Mouse (Mus musculus) kidney, postnatal 0 days (tissue): ENCODE data around the gene Zfp574. TPM values are rescaled to one million over a fixed set of nuclear protein-coding genes. Genes with fewer than 3 reads are reported as not detected.

ENCODE experiments used
- ATAC-seq: fragments of 200-750 bp; cut with Nextera tagmentation; replicated peaks from 2 replicates; pipeline ENCODE4 v1.8.0; 2017; ENCODE audit warnings: low read depth, moderate number of reproducible peaks, moderate TSS enrichment, moderate library complexity; ENCODE audit not compliant: low FRiP score
- DNase-seq: peaks from one replicate; pipeline ENCODE4 v3.0.0-alpha.2; 2016; ENCODE audit warnings: low spot score
- H3K27ac ChIP-seq: fragments of 300-500 bp; sonication (generic); 2 replicates; pipeline ENCODE4 v1.5.1; 2014; ENCODE audit warnings: mild to moderate bottlenecking
- H3K27me3 ChIP-seq: fragments of 300-500 bp; sonication (generic); 2 replicates; pipeline ENCODE4 v1.6.1; 2014; ENCODE audit warnings: low read length, mixed read lengths; ENCODE audit not compliant: insufficient read depth
- H3K36me3 ChIP-seq: fragments of 300-500 bp; sonication (generic); 2 replicates; pipeline ENCODE4 v1.6.1; 2014; ENCODE audit warnings: low read length, mixed read lengths; ENCODE audit not compliant: insufficient read depth
- H3K4me1 ChIP-seq: fragments of 300-500 bp; sonication (generic); replicated peaks from 2 replicates; pipeline ENCODE4 v1.6.1; 2014; ENCODE audit warnings: antibody characterized with exemption, low read length, mixed read lengths; ENCODE audit not compliant: insufficient read depth
- H3K4me2 ChIP-seq: fragments of 300-500 bp; sonication (generic); 2 replicates; pipeline ENCODE4 v1.6.1; 2014; ENCODE audit warnings: mild to moderate bottlenecking, low read length, moderate library complexity, mixed read lengths
- H3K4me3 ChIP-seq: fragments of 300-500 bp; sonication (generic); replicated peaks from 2 replicates; pipeline ENCODE4 v1.5.1; 2014; ENCODE audit warnings: low read depth, low read length
- H3K9ac ChIP-seq: fragments of 300-500 bp; sonication (generic); 2 replicates; pipeline ENCODE4 v1.6.1; 2014; ENCODE audit warnings: low read depth, low read length
- H3K9me3 ChIP-seq: fragments of 300-500 bp; sonication (generic); replicated peaks from 2 replicates; pipeline ENCODE4 v1.6.1; 2016; ENCODE audit warnings: low read length, inconsistent platforms, mixed read lengths
- CTCF ChIP-seq: IDR thresholded peaks from 2 replicates; pipeline ENCODE4 v1.5.1; 2016; ENCODE audit warnings: antibody characterized with exemption, low read depth, mild to moderate bottlenecking, moderate library complexity
- whole genome bisulfite sequencing: fragments of 180-500 bp; shearing (Covaris S2); extraction: QIAGEN DNeasy Blood & Tissue Kit; methylation state at CpG from one replicate; pipeline ENCODE4 v1.1.7; 2014; 5-methylcytosine and 5-hydroxymethylcytosine counted together
- microRNA-seq: library from miRNA; unstranded; fragments of <30 nt; microRNA quantifications from one replicate; pipeline ENCODE4, GENCODE M21; 2016
- polyA plus RNA-seq: library from polyadenylated mRNA; unstranded; fragments of >200 nt; fragmentation: Nextera tagmentation; extraction: Ambion mirVana; gene quantifications from 2 replicates; pipeline ENCODE4 v1.2.1, GENCODE M21; 2015

Zfp574 gene
- polyA plus RNA-seq, 1 experiment from 2014 or later = 23.5 TPM

- peaks cover 22% of the 10 kb centered on the region for H3K27me3 ChIP-seq
- WGBS = 89% methylated on average over 11 of the region's 11 CpGs
- no peak overlapping the region for H3K27ac ChIP-seq
- no peak for ATAC-seq
- H3K4me2 ChIP-seq = no peak overlapping the region
- DNase-seq = no peak
- peaks cover 4% of the 10 kb centered on the region; the same call in 1 of the 2 replicates for H3K4me1 ChIP-seq
- H3K36me3 ChIP-seq = no peaks in the 10 kb centered on the region
- no peak overlapping the region for H3K4me3 ChIP-seq
- no peak for TF ChIP-seq CTCF
- no peak overlapping the region for H3K9ac ChIP-seq
- H3K9me3 ChIP-seq = no peaks in the 10 kb centered on the region
Observed at GRCm38 (mm10) chr7:25131247-25131646, 58.9 kb downstream of the Zfp574 start.

GRCm38 (mm10) chr7:25132318-25132960 is 60.1 kb downstream of the Zfp574 start:
- Histone ChIP-seq H3K27me3 (peaks cover 22% of the 10 kb centered on the region), H3K4me3 (no peak overlapping the region), H3K36me3 (no peaks in the 10 kb centered on the region), H3K27ac (no peak overlapping the region), H3K9ac (no peak overlapping the region), H3K4me2 (no peak overlapping the region), H3K4me1 (peaks cover 4% of the 10 kb centered on the region; the same call in 1 of the 2 replicates), H3K9me3 (no peaks in the 10 kb centered on the region)
- DNase-seq (no peak), ATAC-seq (no peak)
- WGBS = 5% methylated on average over 25 of the region's 25 CpGs
- TF ChIP-seq CTCF = no peak

Small RNAs within 50 kb of the gene (microRNA-seq; reads per million reads assigned to microRNA genes)
- gene Mir6537 = not detected

Other genes with a start within 250 kb of the Zfp574 start
- gene Gm9844, start 210.4 kb upstream of the Zfp574 start, polyA plus RNA-seq = 16.5 and 18.6 TPM in 2 replicates
- gene Lypd4, start 202.6 kb upstream of the Zfp574 start, polyA plus RNA-seq = not detected in 2 replicates
- gene Dmrtc2, start 202.5 kb upstream of the Zfp574 start, polyA plus RNA-seq = 0.12 and 0.19 TPM in 2 replicates
- 2,933 and 3,330 TPM in 2 replicates for gene Rps19, start 188.2 kb upstream of the Zfp574 start, polyA plus RNA-seq
- 1.7 and 2.7 TPM in 2 replicates for gene Cd79a, start 175.2 kb upstream of the Zfp574 start, polyA plus RNA-seq
- 63.6 and 66.1 TPM in 2 replicates for gene Arhgef1, start 169.7 kb upstream of the Zfp574 start, polyA plus RNA-seq
- not detected in 2 replicates for gene Gm4881, start 128.1 kb upstream of the Zfp574 start, polyA plus RNA-seq
- 292 and 315 TPM in 2 replicates for gene Rabac1, start 99.8 kb upstream of the Zfp574 start, polyA plus RNA-seq
- gene Atp1a3, start 66.6 kb upstream of the Zfp574 start, polyA plus RNA-seq = 0.32 and 0.36 TPM in 2 replicates
- gene Grik5, start 221 bp upstream of the Zfp574 start, polyA plus RNA-seq = 3.4 and 3.5 TPM in 2 replicates
- gene Pou2f2, start 107.2 kb downstream of the Zfp574 start, polyA plus RNA-seq = 0.45 and 0.59 TPM in 2 replicates
- gene Dedd2, start 148.0 kb downstream of the Zfp574 start, polyA plus RNA-seq = 13.9 and 15.6 TPM in 2 replicates
- gene Zfp526, start 148.9 kb downstream of the Zfp574 start, polyA plus RNA-seq = 1.9 and 2.1 TPM in 2 replicates
- 7.8 and 9.8 TPM in 2 replicates for gene Gsk3a, start 165.3 kb downstream of the Zfp574 start, polyA plus RNA-seq
- 12.7 and 18.6 TPM in 2 replicates for gene Erf, start 178.2 kb downstream of the Zfp574 start, polyA plus RNA-seq
- 22.0 and 23.3 TPM in 2 replicates for gene Cic, start 195.1 kb downstream of the Zfp574 start, polyA plus RNA-seq
- 144 and 152 TPM in 2 replicates for gene Pafah1b3, start 225.4 kb downstream of the Zfp574 start, polyA plus RNA-seq
- 0.21 and 0.26 TPM in 2 replicates for gene Prr19, start 228.8 kb downstream of the Zfp574 start, polyA plus RNA-seq
- 0.23 and 0.50 TPM in 2 replicates for gene Tmem145, start 233.5 kb downstream of the Zfp574 start, polyA plus RNA-seq
- gene Megf8, start 244.6 kb downstream of the Zfp574 start, polyA plus RNA-seq = 8.1 and 9.6 TPM in 2 replicates